Mouse (Mus musculus) liver, embryonic 11.5 days (tissue): ENCODE measurements around the gene Tor3a. TPM values are rescaled to one million over a fixed set of nuclear protein-coding genes. Genes with fewer than 3 reads are reported as not detected.

Source experiments
- ATAC-seq: fragments of 200-750 bp; cut with Nextera tagmentation; replicated peaks from 2 replicates; pipeline ENCODE4 v1.8.0; 2017; ENCODE audit warnings: moderate number of reproducible peaks, mild to moderate bottlenecking, moderate TSS enrichment, moderate library complexity; ENCODE audit not compliant: low FRiP score
- DNase-seq: peaks from one replicate; pipeline ENCODE4 v3.0.0-alpha.2; 2017; ENCODE audit warnings: low spot score
- H3K27ac ChIP-seq: fragments of 300-500 bp; sonication (generic); 2 replicates; pipeline ENCODE4 v1.5.1; 2014; ENCODE audit warnings: mild to moderate bottlenecking, low read depth, low read length, control low read depth
- H3K27me3 ChIP-seq: fragments of 300-500 bp; sonication (generic); replicated peaks from 2 replicates; pipeline ENCODE4 v1.6.1; 2014; ENCODE audit warnings: low read length, mixed read lengths; ENCODE audit not compliant: control insufficient read depth, insufficient read depth
- H3K36me3 ChIP-seq: fragments of 300-500 bp; sonication (generic); 2 replicates; pipeline ENCODE4 v1.6.1; 2014; ENCODE audit warnings: mild to moderate bottlenecking, low read length, moderate library complexity, mixed read lengths; ENCODE audit not compliant: control insufficient read depth, insufficient read depth
- H3K4me1 ChIP-seq: fragments of 300-500 bp; sonication (generic); replicated peaks from 2 replicates; pipeline ENCODE4 v1.6.1; 2014; ENCODE audit warnings: low read length, mixed read lengths; ENCODE audit not compliant: control insufficient read depth, insufficient read depth
- H3K4me2 ChIP-seq: fragments of 300-500 bp; sonication (generic); 2 replicates; pipeline ENCODE4 v1.6.1; 2014; ENCODE audit warnings: mild to moderate bottlenecking, control low read depth, moderate library complexity
- H3K4me3 ChIP-seq: fragments of 300-500 bp; sonication (generic); 2 replicates; pipeline ENCODE4 v1.5.1; 2014; ENCODE audit warnings: low read depth, low read length, control low read depth
- H3K9ac ChIP-seq: fragments of 300-500 bp; sonication (generic); 2 replicates; pipeline ENCODE4 v1.6.1; 2014; ENCODE audit warnings: low read depth, low read length, control low read depth
- H3K9me3 ChIP-seq: fragments of 300-500 bp; sonication (generic); 2 replicates; pipeline ENCODE4 v1.6.1; 2016; ENCODE audit warnings: low read length, inconsistent platforms, mixed read lengths; ENCODE audit not compliant: control insufficient read depth
- WGBS: fragments of 180-500 bp; shearing (Covaris S2); extraction: QIAGEN DNeasy Blood & Tissue Kit; methylation state at CpG from one replicate; pipeline ENCODE4 v1.1.7; 2014; 5-methylcytosine and 5-hydroxymethylcytosine counted together
- polyA plus RNA-seq: library from polyadenylated mRNA; unstranded; fragments of >200 nt; fragmentation: Nextera tagmentation; extraction: Ambion mirVana; gene quantifications from 2 replicates; pipeline ENCODE4 v1.2.1, GENCODE M21; 2014

Gene Tor3a
- polyA plus RNA-seq, 1 experiment from 2014 or later, result 4.0 TPM

DNA sequence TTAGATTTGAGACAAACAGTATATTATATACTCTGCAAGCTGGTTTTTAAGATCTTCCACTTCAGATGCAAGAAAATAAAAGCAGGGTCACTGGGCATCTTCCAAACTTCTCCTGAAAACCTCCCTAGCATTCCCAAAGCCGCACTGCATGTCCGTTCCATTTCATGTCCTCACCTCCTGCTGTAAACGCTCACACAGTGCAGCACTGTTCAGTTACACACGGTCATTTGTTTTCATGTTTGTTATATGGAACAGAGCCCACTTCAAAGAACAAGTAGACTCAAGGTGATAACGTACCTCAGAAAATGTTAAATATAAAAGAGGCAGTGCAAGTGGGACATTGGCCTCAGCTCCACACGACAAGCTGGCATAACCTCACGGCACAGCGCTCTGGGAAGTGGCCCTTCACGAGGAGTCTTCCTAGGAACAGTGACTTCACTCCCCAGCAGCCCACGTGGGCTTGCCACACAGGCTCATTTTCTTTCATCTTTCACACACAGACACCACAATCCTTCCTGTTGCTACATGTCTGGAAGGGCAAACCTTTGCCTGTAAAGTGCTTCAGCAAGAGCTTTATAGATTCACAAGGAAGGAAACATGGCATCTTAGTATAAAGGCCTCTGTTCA is 36.4 kb upstream of the Tor3a start:
- Histone ChIP-seq H3K4me3 (no peak overlapping the region), H3K27me3 (no peaks in the 10 kb centered on the region), H3K36me3 (no peaks in the 10 kb centered on the region), H3K9ac (no peak overlapping the region), H3K4me2 (no peak overlapping the region), H3K4me1 (peaks cover 5% of the 10 kb centered on the region; the same call in 1 of the 2 replicates), H3K9me3 (no peaks in the 10 kb centered on the region), H3K27ac (no peak overlapping the region)
- WGBS, result 69% methylated on average over 10 of the region's 10 CpGs
- DNase-seq (no peak), ATAC-seq (no peak)

DNA sequence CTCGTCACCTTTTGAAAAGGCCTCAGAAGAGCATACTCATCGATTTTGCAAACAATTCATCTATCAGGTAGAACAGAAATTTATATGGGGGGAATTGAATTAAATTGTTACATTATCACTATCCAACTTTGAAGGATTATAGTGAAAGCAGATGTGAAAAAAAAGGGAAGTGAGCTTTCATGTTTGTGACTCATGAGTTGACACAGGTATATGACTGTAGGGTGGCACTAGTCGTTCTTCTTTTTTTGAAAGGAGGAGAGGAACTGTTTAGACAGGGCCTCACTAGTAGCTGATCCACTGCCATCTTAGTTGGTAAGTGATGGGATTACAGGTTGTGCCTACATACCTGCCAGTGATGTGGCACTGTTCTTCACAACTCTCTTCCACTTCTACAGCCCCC is 34.5 kb upstream of the Tor3a start:
- Histone ChIP-seq H3K9ac (no peak overlapping the region), H3K9me3 (no peaks in the 10 kb centered on the region), H3K4me2 (no peak overlapping the region), H3K36me3 (peaks cover 2% of the 10 kb centered on the region; the same call in 1 of the 2 replicates), H3K27ac (no peak overlapping the region), H3K4me3 (no peak overlapping the region), H3K27me3 (no peaks in the 10 kb centered on the region), H3K4me1 (peaks cover 5% of the 10 kb centered on the region; the same call in 1 of the 2 replicates)
- DNase-seq (no peak), ATAC-seq (no peak)
- WGBS, result 77% methylated on average over 3 of the region's 3 CpGs

DNA sequence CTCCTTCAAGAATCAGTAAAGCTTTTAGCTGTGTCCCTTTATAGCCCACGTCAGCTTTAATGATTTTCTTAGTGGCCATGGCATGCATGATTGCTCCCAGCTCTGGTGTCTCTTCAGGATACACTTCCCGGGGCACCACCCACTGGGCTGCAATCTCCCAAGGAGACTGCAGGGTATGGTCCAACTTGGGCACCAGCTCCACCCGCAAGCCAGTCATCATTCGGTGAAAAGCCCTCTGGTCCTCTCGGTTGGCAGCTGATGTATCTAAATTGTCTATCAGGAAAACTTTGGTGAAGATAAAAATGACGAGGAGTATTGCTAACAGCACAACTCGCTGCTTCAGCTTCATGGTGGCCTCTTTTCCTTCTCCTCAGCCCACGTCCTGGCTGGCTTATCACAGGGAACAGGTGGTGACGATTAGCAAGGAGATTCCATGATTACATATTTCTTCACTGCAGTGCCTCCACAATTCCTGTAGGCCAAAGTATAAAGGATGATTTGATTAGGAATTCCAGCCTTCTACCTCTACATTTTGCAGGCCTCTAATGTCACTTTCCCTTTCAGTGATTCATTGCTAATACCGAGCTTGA is 31.6 kb upstream of the Tor3a start:
- H3K9me3 ChIP-seq, result no peaks in the 10 kb centered on the region
- ATAC-seq, result no peak
- no peak for DNase-seq
- no peak overlapping the region for H3K4me3 ChIP-seq
- H3K27me3 ChIP-seq, result no peaks in the 10 kb centered on the region
- H3K36me3 ChIP-seq, result peaks cover 15% of the 10 kb centered on the region; the same call in 1 of the 2 replicates
- WGBS, result 60% methylated on average over 10 of the region's 10 CpGs
- no peak overlapping the region for H3K27ac ChIP-seq
- H3K9ac ChIP-seq, result no peak overlapping the region
- H3K4me1 ChIP-seq, result peaks cover 5% of the 10 kb centered on the region; the same call in 1 of the 2 replicates
- H3K4me2 ChIP-seq, result no peak overlapping the region

DNA sequence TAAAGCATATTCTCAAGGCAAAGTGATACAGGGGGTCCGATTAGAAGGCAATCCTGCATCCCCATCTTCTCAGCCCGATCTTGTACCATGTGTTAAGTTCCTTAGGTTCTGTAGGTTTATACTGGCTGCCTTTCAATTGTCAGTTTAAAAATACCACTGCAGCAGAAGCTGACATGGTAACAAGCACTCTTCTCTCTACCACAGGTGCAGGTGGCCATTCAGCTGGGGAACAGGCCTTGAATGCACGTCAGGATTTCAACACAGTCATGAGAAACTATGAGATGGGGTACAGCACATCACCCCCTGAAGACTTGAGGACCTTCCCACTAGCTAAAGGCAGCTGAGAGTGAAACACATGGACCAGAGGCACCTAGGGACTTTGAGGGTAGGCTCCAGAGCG is 29.3 kb upstream of the Tor3a start:
- Histone ChIP-seq H3K4me3 (no peak overlapping the region), H3K4me1 (peaks cover 5% of the 10 kb centered on the region; the same call in 1 of the 2 replicates), H3K9me3 (no peaks in the 10 kb centered on the region), H3K36me3 (peaks cover 20% of the 10 kb centered on the region; the same call in 1 of the 2 replicates), H3K4me2 (no peak overlapping the region), H3K27ac (no peak overlapping the region), H3K27me3 (no peaks in the 10 kb centered on the region), H3K9ac (no peak overlapping the region)
- ATAC-seq (no peak), DNase-seq (no peak)
- WGBS, result 92% methylated on average over 4 of the region's 4 CpGs

DNA sequence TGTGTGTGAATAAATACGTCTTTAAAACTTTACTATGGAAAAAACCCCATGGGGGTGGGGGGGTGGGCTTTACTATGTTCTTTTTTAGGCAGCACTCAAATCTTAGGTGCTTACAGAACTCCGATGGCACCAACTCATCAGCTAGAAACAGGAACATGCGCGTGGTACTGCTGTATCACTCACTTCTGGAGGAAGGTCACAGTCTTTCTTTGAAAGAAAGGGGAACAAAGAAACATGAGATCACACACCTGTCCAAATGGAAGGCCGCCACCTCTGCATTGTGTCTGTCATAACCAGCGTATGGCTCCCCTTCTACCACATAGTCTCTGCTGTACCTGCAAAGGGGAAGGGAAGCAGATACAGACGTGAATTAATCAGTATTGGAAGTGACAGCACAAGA is 28.0 kb upstream of the Tor3a start:
- H3K27me3 ChIP-seq, result no peaks in the 10 kb centered on the region
- H3K9ac ChIP-seq, result no peak overlapping the region
- no peak overlapping the region for H3K4me2 ChIP-seq
- no peaks in the 10 kb centered on the region for H3K9me3 ChIP-seq
- 89% methylated on average over 7 of the region's 7 CpGs for WGBS
- peaks cover 20% of the 10 kb centered on the region; the same call in 1 of the 2 replicates for H3K36me3 ChIP-seq
- DNase-seq, result no peak
- H3K4me3 ChIP-seq, result no peak overlapping the region
- no peak overlapping the region for H3K27ac ChIP-seq
- peaks cover 5% of the 10 kb centered on the region; the same call in 1 of the 2 replicates for H3K4me1 ChIP-seq
- ATAC-seq, result no peak

DNA sequence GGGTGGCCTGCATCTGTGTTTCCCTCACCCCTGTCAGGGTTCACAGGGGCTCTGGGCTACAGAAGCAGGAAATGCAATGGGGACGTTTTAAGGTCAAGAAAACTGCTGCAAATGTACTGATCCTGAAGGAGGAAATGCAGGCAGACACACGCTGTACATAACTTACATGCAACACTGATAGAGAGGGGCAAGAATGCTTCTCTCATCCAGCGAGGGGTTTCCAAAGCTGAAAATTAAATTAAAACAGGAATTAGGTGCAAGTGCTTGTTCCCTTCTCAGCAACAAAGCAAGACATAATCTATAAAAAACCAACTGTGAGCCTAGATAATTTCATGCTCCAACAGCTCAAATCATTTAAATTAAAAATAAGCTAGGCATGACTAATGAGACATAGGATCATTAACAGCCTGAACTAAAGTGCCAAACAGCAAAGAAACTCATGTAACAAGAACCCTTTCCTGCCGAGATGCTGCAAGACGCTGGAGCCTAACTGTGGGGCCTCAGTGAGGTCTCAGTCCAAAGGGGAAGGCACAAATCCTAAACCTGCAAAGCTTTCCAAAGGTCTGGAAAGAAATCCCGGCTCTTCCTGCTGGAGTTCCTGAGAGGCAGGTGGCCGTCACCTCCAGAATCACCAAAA is 12.0 kb upstream of the Tor3a start:
- DNase-seq (no peak), ATAC-seq (no peak)
- Histone ChIP-seq H3K4me2 (no peak overlapping the region), H3K36me3 (peaks cover 9% of the 10 kb centered on the region; the same call in 1 of the 2 replicates), H3K27ac (no peak overlapping the region), H3K27me3 (no peaks in the 10 kb centered on the region), H3K9ac (no peak overlapping the region), H3K4me3 (no peak overlapping the region), H3K9me3 (no peaks in the 10 kb centered on the region), H3K4me1 (no peaks in the 10 kb centered on the region)
- WGBS, result 79% methylated on average over 7 of the region's 7 CpGs

DNA sequence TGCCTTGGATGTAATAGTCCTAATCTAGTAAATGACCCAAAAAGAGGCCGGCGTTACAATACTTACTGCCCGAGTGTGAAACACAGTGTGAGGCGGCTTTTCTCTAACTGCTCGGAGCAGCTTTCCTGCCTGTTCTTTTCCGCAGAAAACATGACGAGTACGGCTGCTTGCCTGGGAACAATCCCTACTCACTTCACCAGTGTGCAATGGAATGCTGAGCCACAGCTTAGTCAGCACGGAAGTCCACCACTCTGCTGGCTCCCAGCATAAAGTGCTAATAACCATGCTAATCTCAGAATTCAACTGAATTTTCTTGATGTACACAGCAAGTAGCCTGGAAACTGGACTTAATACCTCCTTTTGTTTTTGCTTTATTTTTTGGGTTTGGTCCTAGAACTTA is 5.4 kb upstream of the Tor3a start:
- H3K27me3 ChIP-seq, result no peaks in the 10 kb centered on the region
- H3K4me1 ChIP-seq, result no peaks in the 10 kb centered on the region
- WGBS, result 91% methylated on average over 9 of the region's 9 CpGs
- H3K4me2 ChIP-seq, result no peak overlapping the region
- no peak overlapping the region for H3K9ac ChIP-seq
- H3K9me3 ChIP-seq, result no peaks in the 10 kb centered on the region
- H3K27ac ChIP-seq, result no peak overlapping the region
- 0 out of 2 replicates have a peak, but pooled peaks cover 7% of the 10 kb centered on the region for H3K36me3 ChIP-seq
- H3K4me3 ChIP-seq, result no peak overlapping the region
- DNase-seq (no peak), ATAC-seq (no peak)

DNA sequence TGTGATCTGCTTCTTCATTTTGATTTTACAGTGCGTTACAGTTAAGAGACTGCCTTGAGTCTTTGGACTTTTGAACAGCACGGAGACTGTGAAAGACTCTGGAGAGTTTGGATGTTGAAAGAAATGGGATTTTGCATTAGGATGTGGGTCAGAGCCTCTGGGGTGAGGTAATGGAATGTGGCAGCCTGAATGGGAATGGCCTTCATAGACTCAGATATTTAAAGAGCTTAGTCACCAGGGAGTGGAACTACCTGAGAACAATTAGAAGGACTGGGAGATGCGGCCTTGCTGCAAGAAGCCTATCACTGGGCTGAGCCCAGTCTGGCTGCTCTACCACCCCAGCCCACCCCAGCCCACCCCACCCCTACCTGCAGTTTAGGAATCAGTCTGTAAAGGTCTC is 3.1 kb upstream of the Tor3a start:
- Histone ChIP-seq H3K4me1 (no peaks in the 10 kb centered on the region; the same call in 1 of the 2 replicates), H3K36me3 (0 out of 2 replicates have a peak, but pooled peaks cover 3% of the 10 kb centered on the region)

More for the DNA sequence above, 3.1 kb upstream of the Tor3a start:
- H3K4me3 ChIP-seq, result no peak overlapping the region
- no peak overlapping the region for H3K27ac ChIP-seq
- DNase-seq (no peak), ATAC-seq (no peak)
- H3K9me3 ChIP-seq, result no peaks in the 10 kb centered on the region
- no peak overlapping the region for H3K4me2 ChIP-seq
- H3K27me3 ChIP-seq, result no peaks in the 10 kb centered on the region
- no peak overlapping the region for H3K9ac ChIP-seq
- 81% methylated on average over 3 of the region's 3 CpGs for WGBS
